Mouse (Mus musculus) CH12.LX (cell line): ENCODE measurements around the gene Srgap2. TPM values are rescaled to one million over a fixed set of nuclear protein-coding genes. Genes with fewer than 3 reads are reported as not detected.

ENCODE experiments used
- DNase-seq: peaks from one replicate; pipeline ENCODE4 v3.0.0-alpha.2; 2013; ENCODE audit errors: extremely low read depth
- H3K27ac ChIP-seq: 2 replicates; pipeline ENCODE4 v1.5.1; 2012; ENCODE audit warnings: low read depth, mild to moderate bottlenecking, control low read depth, moderate library complexity; ENCODE audit not compliant: insufficient read depth
- H3K27me3 ChIP-seq: replicated peaks from 2 replicates; pipeline ENCODE3; 2012; ENCODE audit warnings: inconsistent platforms
- H3K36me3 ChIP-seq, 2 experiments: replicated peaks in 1 of 2; 2 replicates each; pipeline versions ENCODE3 to v1.6.1; 2012; ENCODE audit warnings: inconsistent platforms in 1 of 2, low read length in 1 of 2, mild to moderate bottlenecking in 1 of 2, mixed read lengths in 1 of 2, moderate library complexity in 1 of 2; ENCODE audit not compliant: control insufficient read depth in 1 of 2, insufficient read depth in 1 of 2
- H3K4me1 ChIP-seq, 2 experiments: 2 replicates each; pipeline ENCODE4 v1.6.1; 2012; ENCODE audit warnings: inconsistent platforms in 1 of 2, moderate library complexity in 1 of 2; ENCODE audit not compliant: insufficient read depth in 2 of 2, control insufficient read depth in 1 of 2
- H3K4me2 ChIP-seq: 2 replicates; pipeline ENCODE4 v1.6.1; 2012; ENCODE audit warnings: low read depth, mild to moderate bottlenecking, control low read depth; ENCODE audit not compliant: poor library complexity, insufficient read depth, severe bottlenecking
- H3K4me3 ChIP-seq, 3 experiments: fragments of 150-350 bp in 1 of 3; sonication (generic) in 1 of 3; replicated peaks in 1 of 3; 2 replicates each; pipeline versions ENCODE3 to v1.5.1; 2011 to 2012; ENCODE audit warnings: low read depth in 2 of 3, low read length in 2 of 3, mild to moderate bottlenecking in 2 of 3, moderate library complexity in 2 of 3, control low read depth in 1 of 3, improper control_type of control experiment in 1 of 3, inconsistent platforms in 1 of 3, mixed read lengths in 1 of 3; ENCODE audit not compliant: poor library complexity in 1 of 3
- H3K79me2 ChIP-seq: replicated peaks from 2 replicates; pipeline ENCODE4 v1.6.1; 2012; ENCODE audit warnings: mild to moderate bottlenecking, moderate library complexity; ENCODE audit not compliant: control insufficient read depth, poor library complexity, insufficient read depth, severe bottlenecking; ENCODE audit errors: extremely low read depth
- H3K9ac ChIP-seq: 2 replicates; pipeline ENCODE4 v1.6.1; 2012; ENCODE audit warnings: low read depth, mild to moderate bottlenecking, control low read depth, moderate library complexity; ENCODE audit not compliant: insufficient read depth
- H3K9me3 ChIP-seq: replicated peaks from 2 replicates; pipeline ENCODE3; 2012; ENCODE audit warnings: low read length, inconsistent platforms, mixed read lengths
- BHLHE40 ChIP-seq: IDR thresholded peaks from 2 replicates; pipeline ENCODE4 v1.6.1; 2011; ENCODE audit warnings: mild to moderate bottlenecking, low read depth, low read length, improper control_type of control experiment
- CHD1 ChIP-seq: IDR thresholded peaks from 2 replicates; pipeline ENCODE4 v1.6.1; 2012; ENCODE audit warnings: low read depth, low read length, improper control_type of control experiment, inconsistent platforms
- CHD2 ChIP-seq: IDR thresholded peaks from 2 replicates; pipeline ENCODE4 v1.6.1; 2011; ENCODE audit warnings: low read length, improper control_type of control experiment
- E2F4 ChIP-seq: IDR thresholded peaks from 2 replicates; pipeline ENCODE4 v1.6.1; 2011; ENCODE audit warnings: low read depth, low read length, improper control_type of control experiment; ENCODE audit not compliant: insufficient replicate concordance
- EP300 ChIP-seq: IDR thresholded peaks from 2 replicates; pipeline ENCODE4 v1.6.1; 2011; ENCODE audit warnings: low read length, improper control_type of control experiment
- GABPA ChIP-seq: IDR thresholded peaks from 2 replicates; pipeline ENCODE4 v1.6.1; 2012; ENCODE audit warnings: low read depth, low read length, improper control_type of control experiment, inconsistent platforms; ENCODE audit not compliant: insufficient replicate concordance
- IRF4 ChIP-seq: IDR thresholded peaks from 2 replicates; pipeline ENCODE4 v1.6.1; 2014; ENCODE audit warnings: low read depth, mild to moderate bottlenecking, inconsistent platforms, low read length, improper control_type of control experiment
- JUND ChIP-seq: conservative IDR thresholded peaks from 2 replicates; pipeline ENCODE4 v1.6.1; 2011; ENCODE audit warnings: low read depth, low read length, improper control_type of control experiment
- KAT2A ChIP-seq: IDR thresholded peaks from 2 replicates; pipeline ENCODE4 v1.6.1; 2012; ENCODE audit warnings: low read length, improper control_type of control experiment, inconsistent platforms; ENCODE audit not compliant: insufficient replicate concordance
- MAFK ChIP-seq: IDR thresholded peaks from 2 replicates; pipeline ENCODE4 v1.6.1; 2011; ENCODE audit warnings: low read length, improper control_type of control experiment; ENCODE audit not compliant: insufficient replicate concordance
- MAX ChIP-seq: IDR thresholded peaks from 2 replicates; pipeline ENCODE4 v1.6.1; 2011; ENCODE audit warnings: low read length, improper control_type of control experiment
- MEF2A ChIP-seq: IDR thresholded peaks from 2 replicates; pipeline ENCODE4 v1.6.1; 2014; ENCODE audit warnings: low read depth, mild to moderate bottlenecking, inconsistent platforms, low read length, improper control_type of control experiment, borderline replicate concordance
- NELFE ChIP-seq: IDR thresholded peaks from 2 replicates; pipeline ENCODE4 v1.6.1; 2011; ENCODE audit warnings: low read depth, low read length, improper control_type of control experiment
- PAX5 ChIP-seq: IDR thresholded peaks from 2 replicates; pipeline ENCODE4 v1.6.1; 2012; ENCODE audit warnings: low read length, inconsistent platforms, mixed read lengths
- SIN3A ChIP-seq: IDR thresholded peaks from 2 replicates; pipeline ENCODE4 v1.6.1; 2012; ENCODE audit warnings: low read length, improper control_type of control experiment, inconsistent platforms
- SMC3 ChIP-seq: IDR thresholded peaks from 2 replicates; pipeline ENCODE4 v1.6.1; 2011; ENCODE audit warnings: low read depth, low read length, improper control_type of control experiment
- TBP ChIP-seq: conservative IDR thresholded peaks from 2 replicates; pipeline ENCODE4 v1.6.1; 2011; ENCODE audit warnings: low read depth, low read length, improper control_type of control experiment
- TCF12 ChIP-seq: IDR thresholded peaks from 2 replicates; pipeline ENCODE4 v1.6.1; 2014; ENCODE audit warnings: low read depth, mild to moderate bottlenecking, inconsistent platforms, low read length, improper control_type of control experiment
- UBTF ChIP-seq: IDR thresholded peaks from 2 replicates; pipeline ENCODE4 v1.6.1; 2012; ENCODE audit warnings: low read depth, mild to moderate bottlenecking, inconsistent platforms, low read length, improper control_type of control experiment, moderate library complexity
- USF1 ChIP-seq: IDR thresholded peaks from 2 replicates; pipeline ENCODE4 v1.6.1; 2014; ENCODE audit warnings: low read depth, mild to moderate bottlenecking, inconsistent platforms, low read length, improper control_type of control experiment
- dilution Hi-C: fragments of 300-500 bp; cut with MboI; formaldehyde crosslinking; loops from 2 replicates; pipeline ENCODE4 v1.14.3; 2020; ENCODE audit warnings: low sequenced_read_pairs; ENCODE audit not compliant: extremely low pct_unique_long_range_greater_than_20kb, extremely low pct_ligation_motif_present
- in situ Hi-C: fragments of 300-500 bp; cut with MboI; formaldehyde crosslinking; loops from 3 replicates; pipeline ENCODE4 v1.14.3; 2019; ENCODE audit warnings: low sequenced_read_pairs, low pct_ligation_motif_present, low pct_unique_long_range_greater_than_20kb, mixed read lengths
- polyA plus RNA-seq: library from polyadenylated mRNA; unstranded; fragments of >175 nt; gene quantifications from 2 replicates; pipeline ENCODE4 v1.2.1, GENCODE M21; 2012; ENCODE audit warnings: low read depth; ENCODE audit not compliant: insufficient read length
- total RNA-seq, 2 experiments: library from RNA; depleted of rRNA; stranded (reverse); fragments of 300-350 nt in 1 of 2; fragments of >200 nt in 1 of 2; gene quantifications; 2 replicates each; pipeline ENCODE4 v1.2.3; 2012 to 2014

The Srgap2 gene
- total and polyA plus RNA-seq, 3 experiments: 9.7 to 28.1 (median 26.8) TPM

- Histone ChIP-seq H3K79me2 (peaks cover 58% of the 10 kb centered on the region), H3K9me3 (no peaks in the 10 kb centered on the region), H3K36me3 (peaks cover 0 to 8% of the 10 kb centered on the region in 2 experiments), H3K4me1 (peaks cover 3 to 44% of the 10 kb centered on the region in 2 experiments), H3K4me3 (peak overlapping the region; percentile 68 to 90 (median 86)), H3K9ac (peak overlapping the region; percentile 56), H3K27ac (peak overlapping the region; percentile 88), H3K4me2 (peak overlapping the region; percentile 91), H3K27me3 (no peaks in the 10 kb centered on the region)
- in situ Hi-C loops (no loop called here), dilution Hi-C loops (no loop called here)
- 0 out of 2 replicates have a peak, but pooled peaks have one; percentile 8 for TF ChIP-seq MEF2A
- TF ChIP-seq TBP: no peak
- 0 out of 2 replicates have a peak, but pooled peaks have one; percentile 14 for TF ChIP-seq NELFE
- no peak for TF ChIP-seq MAFK
- no peak for TF ChIP-seq GABPA
- peak; percentile 5; the same call in 1 of the 2 replicates for TF ChIP-seq IRF4
- no peak for TF ChIP-seq KAT2A
- 0 out of 2 replicates have a peak, but pooled peaks have one; percentile 54 for TF ChIP-seq CHD1
- TF ChIP-seq SMC3: no peak
- TF ChIP-seq USF1: no peak
- 0 out of 2 replicates have a peak, but pooled peaks have one; percentile 13 for TF ChIP-seq EP300
- TF ChIP-seq SIN3A: 0 out of 2 replicates have a peak, but pooled peaks have one; percentile 69
- TF ChIP-seq MAX: peak; percentile 29; the same call in 1 of the 2 replicates
- TF ChIP-seq UBTF: peak; percentile 53; the same call in 1 of the 2 replicates
- no peak for TF ChIP-seq CHD2
- TF ChIP-seq TCF12: 0 out of 2 replicates have a peak, but pooled peaks have one; percentile 24
- TF ChIP-seq PAX5: no peak
- peak; percentile 29; the same call in 1 of the 2 replicates for TF ChIP-seq BHLHE40
- no peak for TF ChIP-seq JUND
- TF ChIP-seq E2F4: no peak
- DNase-seq: peak; percentile 79
Observed at GRCm38 (mm10) chr1:131526371-131527270, 531 bp downstream of the Srgap2 start.
